Mouse (Mus musculus) testis, postnatal 14 days (tissue): ENCODE measurements around the gene C87436.

ENCODE experiments used
- DNase-seq: peaks from one replicate; pipeline ENCODE4 v3.0.0; 2021; ENCODE audit warnings: low spot score

The C87436 gene

GRCm38 (mm10) chr6:86510979-86511378, 72.8 kb downstream of the C87436 start:
- DNase-seq = no peak

GRCm38 (mm10) chr6:86513296-86513695, 75.1 kb downstream of the C87436 start:
- no peak for DNase-seq

GRCm38 (mm10) chr6:86516021-86516420, 77.8 kb downstream of the C87436 start:
- peak; percentile 77 for DNase-seq

- no peak for DNase-seq
Measured at GRCm38 (mm10) chr6:86519767-86520345, 81.7 kb downstream of the C87436 start.

- DNase-seq = no peak
Measured at GRCm38 (mm10) chr6:86522001-86522911, 84.1 kb downstream of the C87436 start.
